In genomic region chr5:28520800-28521707, GRCm38 (mm10) we compare ENCODE assay signal across 8 mouse cellular contexts. TPM values are rescaled to one million over a fixed set of nuclear protein-coding genes. Genes with fewer than 3 reads are reported as not detected.
DNase-seq lines count a peak whose midpoint lies in the region; ATAC-seq and TF ChIP-seq lines count a peak whose summit lies in the region.

No protein-coding gene starts in this region.

- H3K4me2 ChIP-seq in hindbrain, postnatal 0 days (ENCODE audit: low read depth, low read length): no peak overlapping the region
- H3K4me2 ChIP-seq in stomach, embryonic 15.5 days: no peak overlapping the region

- 0 out of 2 replicates have a peak, but pooled peaks cover 6% of the 10 kb centered on the region for H3K4me1 ChIP-seq in hindbrain, postnatal 0 days (ENCODE audit: insufficient read depth, low read length)
- H3K4me1 ChIP-seq in stomach, embryonic 15.5 days: peaks cover 10% of the 10 kb centered on the region; the same call in 1 of the 2 replicates

- no peaks in the 10 kb centered on the region for H3K27me3 ChIP-seq in hindbrain, postnatal 0 days (ENCODE audit: insufficient read depth, low read length)
- no peaks in the 10 kb centered on the region for H3K27me3 ChIP-seq in stomach, embryonic 15.5 days (replicated peaks)

- no peak overlapping the region; the same call in 1 of the 2 replicates for H3K9ac ChIP-seq in hindbrain, postnatal 0 days (replicated peaks; ENCODE audit: low read length)
- no peak overlapping the region for H3K9ac ChIP-seq in stomach, embryonic 15.5 days

- H3K36me3 ChIP-seq in hindbrain, postnatal 0 days (ENCODE audit: insufficient read depth, low read length): no peaks in the 10 kb centered on the region
- H3K36me3 ChIP-seq in stomach, embryonic 15.5 days: no peaks in the 10 kb centered on the region

- peak; percentile 85 for ATAC-seq in hindbrain, postnatal 0 days
- peak; percentile 54; the same call in 1 of the 2 replicates for ATAC-seq in stomach, embryonic 15.5 days (ENCODE audit: insufficient read depth, low FRiP score, low read depth)

- 29% methylated on average over 9 of the region's 9 CpGs for WGBS in hindbrain, postnatal 0 days
- 23% methylated on average over 9 of the region's 9 CpGs for WGBS in stomach, embryonic 15.5 days

- intact Hi-C loops in left cerebral cortex, postnatal 25 days (cut with DNase I): no loop called here

- DNase-seq in adrenal gland, adult (ENCODE audit: inconsistent age in 2 of 2, low spot score in 1 of 2): peak; percentile 79 to 84
- DNase-seq in adrenal gland, postnatal 4 days (ENCODE audit: low spot score in 2 of 2): no peak
- peak; percentile 82 for DNase-seq in adrenal gland, postnatal 10 days
- DNase-seq in frontal cortex, postnatal 10 days (ENCODE audit: low spot score in 2 of 2): peak; percentile 50 to 55
- DNase-seq in hindbrain, postnatal 0 days (ENCODE audit: low spot score): peak; percentile 78
- peak; percentile 61 to 66 for DNase-seq in left cerebral cortex, postnatal 25 days (ENCODE audit: low spot score in 2 of 2)
- no peak for DNase-seq in spleen, postnatal 36 days (ENCODE audit: low spot score in 2 of 2)

- H3K4me3 ChIP-seq in hindbrain, postnatal 0 days (ENCODE audit: low read length): no peak overlapping the region
- H3K4me3 ChIP-seq in stomach, embryonic 15.5 days (replicated peaks): no peak overlapping the region

- peak overlapping the region; percentile 27; the same call in 1 of the 2 replicates for H3K27ac ChIP-seq in hindbrain, postnatal 0 days
- H3K27ac ChIP-seq in stomach, embryonic 15.5 days: peak overlapping the region; percentile 48; the same call in 1 of the 2 replicates

- H3K9me3 ChIP-seq in hindbrain, postnatal 0 days (ENCODE audit: low read length): no peaks in the 10 kb centered on the region
- no peaks in the 10 kb centered on the region for H3K9me3 ChIP-seq in stomach, embryonic 15.5 days

- TF ChIP-seq CTCF in hindbrain, postnatal 0 days (IDR thresholded peaks at IDR 0.05; ENCODE audit: low read depth): no peak

RNA-seq across cellular contexts. Expression of gene Shh, which starts 54.0 kb away (rescaled TPM):
- total RNA-seq in adrenal gland, postnatal 4 days (2021): 10 to 100 TPM; 27.8 to 36.5 TPM
- 10 to 100 TPM; 16.4 to 17.5 TPM for total RNA-seq in adrenal gland, postnatal 10 days (2021)
- total RNA-seq in hindbrain, postnatal 0 days (2014; rRNA removed): 3.3 and 4.2 TPM in 2 replicates
- polyA plus RNA-seq in hindbrain, postnatal 0 days (2015; fragmentation: Nextera tagmentation; extraction: Ambion mirVana): 0.84 TPM in 2 replicates
- 1 to 10 TPM; 3.1 to 3.5 TPM for total RNA-seq in left cerebral cortex, postnatal 25 days (2021)
- 7.4 and 7.9 TPM in 2 replicates for polyA plus RNA-seq in stomach, embryonic 15.5 days (2015; fragmentation: Nextera tagmentation; extraction: Ambion mirVana)

Comparison
In these comparisons a context has a peak if more than half of its experiments do, and no peak if none do; other contexts are left out.
1. DNase-seq: peak in adrenal gland, adult (2 of 2), adrenal gland, postnatal 10 days (single experiment), frontal cortex, postnatal 10 days (2 of 2), hindbrain, postnatal 0 days (single experiment) and left cerebral cortex, postnatal 25 days (2 of 2); none in adrenal gland, postnatal 4 days (0 of 2) and spleen, postnatal 36 days (0 of 2).